Mouse (Mus musculus): ENCODE results near the gene Tcf23. TPM values are rescaled to one million over a fixed set of nuclear protein-coding genes. Genes with fewer than 3 reads are reported as not detected.

The Tcf23 gene
- 0.20 and 0.21 TPM in 2 replicates for polyA plus RNA-seq (2012; rRNA removed)

DNA sequence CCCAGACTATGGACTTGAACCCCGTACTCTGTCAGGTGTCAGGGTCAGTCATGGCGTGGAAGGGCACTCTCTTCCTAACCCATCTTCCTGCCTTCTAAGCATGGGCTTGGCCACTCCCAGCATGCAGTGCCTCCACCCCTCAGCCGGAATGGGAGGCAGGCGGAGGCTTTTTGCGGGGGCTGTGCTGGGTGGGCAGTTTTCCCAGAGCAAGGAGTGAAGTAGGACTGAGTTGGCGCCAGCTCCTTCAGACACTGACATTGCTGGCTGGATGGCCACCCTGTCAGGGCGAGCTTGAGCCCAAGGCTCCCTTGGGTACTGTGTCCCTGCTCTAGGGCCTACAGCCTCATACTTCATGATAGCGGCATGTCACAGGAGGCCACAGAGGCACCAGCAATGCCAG, at the start of gene Tcf23:
TSS of gene Tcf23 (plus strand) at position 247 of the 400 bp plus-strand sequence.
- DNase-seq (ENCODE audit: extremely low spot score in 1 of 2, low spot score in 1 of 2) = no peak

DNA sequence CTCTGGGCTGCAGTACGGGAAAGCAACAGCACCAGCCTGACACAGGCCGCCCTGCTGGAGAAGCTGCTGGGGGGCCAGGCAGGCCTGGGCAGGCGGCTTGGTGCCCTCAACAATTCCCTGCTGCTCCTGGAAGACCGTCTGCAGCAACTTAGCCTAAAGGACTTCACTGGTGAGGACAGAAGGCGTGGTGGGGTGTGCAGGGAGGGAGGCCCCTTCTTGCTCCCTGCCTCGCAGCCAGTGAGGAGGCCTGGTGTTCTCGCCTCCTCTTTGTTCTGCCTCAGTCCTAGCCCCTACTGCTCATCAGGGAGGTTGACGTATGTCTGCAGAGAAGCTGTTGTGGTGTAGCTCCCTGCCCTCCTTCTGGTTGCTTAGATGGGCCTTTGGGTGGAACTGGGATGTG, 49.8 kb upstream of the Tcf23 start:
- no peak for DNase-seq (ENCODE audit: extremely low spot score in 1 of 2, low spot score in 1 of 2)

DNA sequence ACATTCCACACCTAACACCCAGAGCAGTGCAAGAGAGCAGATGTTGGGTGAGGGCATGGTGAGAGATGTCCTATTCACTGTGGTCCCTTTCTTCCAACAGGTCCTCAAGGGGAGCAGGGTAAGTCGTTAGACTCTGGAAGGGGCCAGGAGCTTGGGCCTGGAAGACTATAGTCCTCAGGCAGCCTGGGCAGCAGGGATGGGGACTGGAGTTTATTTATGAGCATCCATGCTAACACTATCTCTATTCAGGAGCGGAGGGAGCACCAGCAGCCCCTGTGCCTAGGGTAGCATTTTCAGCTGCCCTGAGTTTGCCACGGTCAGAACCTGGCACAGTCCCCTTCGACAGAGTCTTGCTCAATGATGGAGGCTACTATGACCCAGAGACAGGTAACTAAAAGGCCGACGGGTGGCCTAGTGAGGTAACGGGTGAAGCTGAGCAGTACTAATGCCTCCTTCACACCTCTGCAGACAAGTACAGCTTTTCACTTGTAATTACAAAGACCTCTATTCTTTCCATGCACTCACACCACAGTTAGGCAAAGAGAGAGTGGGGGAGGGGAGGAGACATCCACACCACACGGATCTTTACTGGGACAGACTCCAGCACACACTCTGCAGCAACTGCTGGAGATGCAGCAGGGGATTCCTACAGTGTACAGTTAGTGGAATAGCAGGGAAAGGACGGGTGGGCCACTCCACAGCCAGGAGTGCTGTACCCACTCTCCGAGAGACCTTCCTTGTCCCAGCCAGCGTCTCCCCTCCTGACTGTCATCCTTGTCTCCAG, 48.4 kb upstream of the Tcf23 start:
- no peak for DNase-seq (ENCODE audit: extremely low spot score in 1 of 2, low spot score in 1 of 2)

DNA sequence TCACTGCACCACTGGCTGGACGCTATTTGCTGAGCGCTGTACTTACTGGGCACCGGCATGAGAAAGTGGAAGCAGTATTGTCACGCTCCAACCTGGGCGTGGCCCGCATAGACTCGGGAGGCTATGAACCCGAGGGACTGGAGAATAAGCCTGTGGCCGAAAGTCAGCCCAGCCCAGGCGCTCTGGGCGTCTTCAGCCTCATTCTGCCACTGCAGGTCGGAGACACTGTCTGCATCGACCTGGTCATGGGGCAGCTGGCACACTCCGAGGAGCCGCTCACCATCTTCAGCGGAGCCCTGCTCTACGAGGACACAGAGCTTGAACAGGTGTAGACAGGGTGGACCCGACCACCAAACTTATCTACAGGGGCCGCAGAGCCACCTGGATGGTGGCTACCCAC, 47.8 kb upstream of the Tcf23 start:
- DNase-seq (ENCODE audit: extremely low spot score in 1 of 2, low spot score in 1 of 2) = no peak

DNA sequence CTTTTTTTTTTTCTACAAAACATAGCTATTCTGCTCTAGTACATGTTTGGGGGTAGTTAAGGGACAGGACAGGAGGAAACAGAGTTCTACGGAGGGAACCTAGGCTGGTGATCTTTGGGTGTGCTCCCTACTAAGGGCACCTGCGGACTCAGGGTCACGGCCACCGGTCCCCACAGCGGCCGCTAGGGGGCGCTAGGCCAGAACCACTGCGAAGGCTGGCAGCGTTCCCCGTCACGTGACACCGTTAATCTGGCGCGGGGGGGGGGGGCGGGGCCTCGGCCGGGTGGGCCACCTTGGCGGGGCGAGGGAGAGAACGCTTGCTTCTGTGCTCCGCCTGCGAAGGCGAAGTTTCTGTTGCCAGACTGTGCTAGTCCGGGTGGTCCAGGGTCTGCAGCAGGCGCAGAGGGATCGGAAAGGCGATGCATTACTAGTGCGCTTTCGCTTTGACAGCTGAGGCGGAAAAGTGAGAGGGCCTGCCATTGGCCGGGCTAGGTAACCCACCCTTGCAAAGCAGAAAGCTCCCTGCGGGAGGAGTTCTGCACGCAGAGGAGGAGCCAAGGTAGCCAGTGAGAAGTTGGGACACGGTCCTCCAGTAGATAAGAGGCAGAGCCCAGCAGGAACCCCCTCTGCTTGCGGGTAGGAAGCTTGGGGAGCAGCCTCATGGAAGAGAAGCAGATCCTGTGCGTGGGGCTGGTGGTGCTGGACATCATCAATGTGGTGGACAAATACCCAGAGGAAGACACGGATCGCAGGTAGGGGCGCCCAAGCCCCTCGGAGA, 47.0 kb upstream of the Tcf23 start, which contains the start of gene Khk:
TSS of gene Khk (plus strand) at position 176 of the 778 bp plus-strand sequence.
- peak; percentile 67 to 94 for DNase-seq (ENCODE audit: extremely low spot score in 1 of 2, low spot score in 1 of 2)

DNA sequence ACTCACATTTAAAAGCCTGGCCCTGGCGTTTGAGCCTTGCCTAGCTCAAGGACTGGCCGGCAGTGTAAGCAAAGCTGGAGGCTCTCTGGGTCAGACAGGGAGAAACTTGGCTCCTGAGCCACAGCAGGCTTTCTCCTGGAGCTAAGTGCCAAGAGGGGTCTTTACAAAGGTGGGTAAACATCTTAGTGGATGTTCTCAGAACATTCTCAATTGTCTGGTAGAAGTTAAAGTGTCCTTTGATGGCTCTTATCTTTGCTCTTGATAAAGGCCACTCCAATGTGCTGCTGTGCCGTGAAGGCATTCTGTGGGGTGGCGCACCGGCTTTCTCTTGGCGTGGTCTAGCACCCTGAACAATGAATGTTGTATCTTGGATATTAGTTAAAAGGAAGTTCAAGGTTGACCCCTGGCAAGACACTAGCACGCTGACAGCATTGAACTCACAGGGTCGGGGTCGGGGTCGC, 45.9 kb upstream of the Tcf23 start:
- DNase-seq (ENCODE audit: extremely low spot score in 1 of 2, low spot score in 1 of 2) = no peak

DNA sequence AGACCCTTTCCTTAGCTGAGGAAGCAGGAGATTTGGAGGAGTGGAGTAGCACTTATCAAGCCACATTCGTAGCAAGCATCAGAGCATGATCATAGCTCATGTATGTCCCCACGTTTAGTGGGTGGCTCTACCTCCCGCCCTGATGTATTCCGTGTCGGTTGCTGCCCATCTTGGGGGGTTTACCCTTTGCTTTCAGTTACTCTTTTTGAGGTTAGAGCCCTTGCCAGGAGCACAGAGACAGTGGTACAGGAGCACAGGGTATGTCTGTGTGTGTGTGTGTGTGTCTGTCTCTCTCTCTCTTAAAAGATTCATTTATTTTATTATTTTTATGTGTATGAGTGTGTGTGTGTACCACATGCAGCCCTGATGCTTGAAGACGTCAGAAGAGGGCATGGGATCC, 45.3 kb upstream of the Tcf23 start:
- no peak for DNase-seq (ENCODE audit: extremely low spot score in 1 of 2, low spot score in 1 of 2)

DNA sequence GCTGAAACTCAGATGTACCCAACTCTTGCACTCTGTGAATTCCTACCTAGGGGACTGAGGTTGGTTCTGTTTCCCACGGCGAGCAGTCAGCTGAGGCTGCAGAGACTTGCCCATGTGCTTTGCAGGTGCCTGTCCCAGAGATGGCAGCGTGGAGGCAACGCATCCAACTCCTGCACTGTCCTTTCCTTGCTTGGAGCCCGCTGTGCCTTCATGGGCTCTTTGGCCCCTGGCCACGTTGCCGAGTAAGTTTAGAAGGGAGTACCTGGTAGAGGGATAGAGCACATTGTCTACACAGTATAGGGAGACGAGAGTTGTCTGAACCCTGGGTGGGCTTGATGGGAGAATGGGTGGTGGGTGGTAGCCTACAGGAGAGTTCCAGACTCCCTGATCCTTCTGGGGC, 43.8 kb upstream of the Tcf23 start:
- no peak for DNase-seq (ENCODE audit: extremely low spot score in 1 of 2, low spot score in 1 of 2)

DNA sequence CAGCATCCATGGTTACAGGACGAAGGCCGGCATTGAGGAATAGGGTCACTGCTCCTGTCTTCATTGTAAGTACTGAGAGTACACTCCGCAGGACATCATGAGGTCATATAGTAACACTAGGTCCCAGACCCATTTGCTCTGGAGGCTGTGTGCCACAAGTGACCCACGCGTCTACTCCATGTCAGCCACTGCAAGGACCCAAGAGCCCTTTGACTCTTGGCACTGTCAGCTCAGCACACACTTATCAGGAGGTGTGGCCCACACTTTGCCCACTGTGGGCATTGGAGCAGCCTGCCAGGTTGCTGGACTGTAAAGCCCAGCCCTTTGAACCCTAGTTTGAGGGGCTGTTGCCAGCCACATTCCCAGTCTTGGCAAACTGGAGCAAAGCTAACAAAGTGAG, 43.2 kb upstream of the Tcf23 start:
- no peak for DNase-seq (ENCODE audit: extremely low spot score in 1 of 2, low spot score in 1 of 2)

DNA sequence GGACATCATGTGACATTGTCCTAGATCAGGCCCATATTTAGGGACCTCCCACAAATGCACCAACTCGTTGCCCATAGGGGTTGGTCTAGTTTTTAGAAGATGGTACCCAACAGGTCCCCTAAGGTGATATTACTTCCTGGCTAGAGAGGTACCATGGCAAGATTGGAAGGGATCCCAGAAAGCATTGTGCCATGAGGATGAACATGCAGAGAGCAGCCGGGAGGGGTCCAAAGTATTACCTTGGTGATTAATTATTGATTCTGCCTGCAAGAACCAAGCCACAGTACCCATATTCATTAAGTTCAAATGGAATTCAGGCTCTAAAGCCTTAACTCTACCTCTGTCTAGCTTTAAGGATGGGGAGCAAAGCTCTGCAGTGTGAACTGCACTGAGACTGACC, 42.4 kb upstream of the Tcf23 start:
- no peak for DNase-seq (ENCODE audit: extremely low spot score in 1 of 2, low spot score in 1 of 2)

DNA sequence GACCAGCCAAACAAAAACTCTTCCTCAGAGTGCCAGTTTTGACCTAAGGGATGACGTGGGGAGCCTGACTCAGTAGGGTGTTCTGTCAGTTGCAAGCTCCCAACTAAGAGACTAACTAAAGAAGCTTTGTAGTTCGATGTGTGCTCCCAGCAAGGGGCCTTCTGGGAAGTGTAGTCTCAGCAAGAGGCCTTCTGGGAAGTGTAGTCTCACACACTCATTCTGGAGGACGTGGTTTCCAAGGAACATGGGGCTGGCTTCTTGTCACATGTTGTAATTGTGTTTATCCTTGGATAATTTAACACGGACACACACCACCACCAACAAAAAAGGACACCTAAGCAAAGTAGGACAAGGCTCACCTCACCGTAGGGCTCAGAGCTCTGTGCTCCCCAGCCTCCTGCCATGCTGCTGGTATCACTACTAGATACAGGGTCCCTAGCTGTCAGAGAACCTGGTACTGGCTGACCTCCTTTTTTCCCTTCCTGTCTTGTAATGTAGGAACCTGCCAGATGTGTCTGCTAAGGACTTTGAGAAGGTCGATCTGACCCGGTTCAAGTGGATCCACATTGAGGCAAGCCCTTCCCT, 40.4 kb upstream of the Tcf23 start:
- peak in 1 of 2 experiments; percentile 75 for DNase-seq (ENCODE audit: extremely low spot score in 1 of 2, low spot score in 1 of 2)

DNA sequence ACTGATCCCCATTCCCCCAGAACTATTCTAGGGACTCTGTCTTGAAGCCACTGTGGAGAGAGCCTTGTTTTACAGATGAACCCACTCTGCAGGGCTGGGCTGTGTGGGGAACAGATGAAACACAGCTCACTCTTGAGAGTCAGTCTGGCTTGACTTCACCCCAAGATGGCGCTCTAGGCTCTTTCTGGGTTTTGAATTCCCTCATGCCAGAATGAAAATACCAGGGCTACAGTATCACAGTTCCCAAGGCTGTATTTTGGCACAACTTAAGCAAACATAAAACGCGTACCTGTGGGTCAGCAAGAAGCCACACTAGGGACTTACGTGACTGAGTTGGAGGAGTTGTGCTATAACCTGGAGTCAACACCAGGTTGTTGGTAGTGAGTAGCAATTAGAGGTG, 38.3 kb upstream of the Tcf23 start:
- DNase-seq (ENCODE audit: extremely low spot score in 1 of 2, low spot score in 1 of 2) = peak in 1 of 2 experiments; percentile 92

DNA sequence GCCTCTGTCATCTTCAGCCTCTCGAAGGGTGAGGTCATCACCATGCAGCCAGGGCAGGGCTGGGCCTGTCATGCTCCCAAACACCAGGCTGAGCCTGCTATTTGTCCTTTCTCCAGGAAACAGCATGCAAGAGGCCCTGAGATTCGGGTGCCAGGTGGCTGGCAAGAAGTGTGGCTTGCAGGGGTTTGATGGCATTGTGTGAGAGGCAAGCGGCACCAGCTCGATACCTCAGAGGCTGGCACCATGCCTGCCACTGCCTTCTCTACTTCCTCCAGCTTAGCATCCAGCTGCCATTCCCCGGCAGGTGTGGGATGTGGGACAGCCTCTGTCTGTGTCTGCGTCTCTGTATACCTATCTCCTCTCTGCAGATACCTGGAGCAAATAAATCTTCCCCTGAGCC, 37.6 kb upstream of the Tcf23 start:
- DNase-seq (ENCODE audit: extremely low spot score in 1 of 2, low spot score in 1 of 2) = no peak

DNA sequence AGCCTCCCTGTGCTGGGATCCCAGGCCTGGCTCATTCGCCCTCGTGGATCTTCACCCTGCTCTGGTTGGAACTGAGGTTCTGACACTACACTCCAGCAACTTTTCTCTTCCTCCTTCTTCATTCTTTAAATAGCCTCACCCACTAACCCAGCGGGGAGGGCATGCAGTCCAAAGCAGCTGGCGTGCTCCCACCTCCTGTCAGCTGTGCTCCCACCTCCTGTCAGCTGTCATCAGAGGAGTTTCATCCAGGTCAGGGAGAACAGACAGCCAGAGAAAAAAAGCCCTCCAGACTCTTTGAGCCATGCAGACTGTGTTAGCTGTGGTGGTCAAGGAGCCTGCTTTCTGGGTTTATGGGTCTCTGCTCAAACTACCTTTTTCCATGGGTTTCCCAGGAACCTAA, 37.1 kb upstream of the Tcf23 start:
- no peak for DNase-seq (ENCODE audit: extremely low spot score in 1 of 2, low spot score in 1 of 2)

DNA sequence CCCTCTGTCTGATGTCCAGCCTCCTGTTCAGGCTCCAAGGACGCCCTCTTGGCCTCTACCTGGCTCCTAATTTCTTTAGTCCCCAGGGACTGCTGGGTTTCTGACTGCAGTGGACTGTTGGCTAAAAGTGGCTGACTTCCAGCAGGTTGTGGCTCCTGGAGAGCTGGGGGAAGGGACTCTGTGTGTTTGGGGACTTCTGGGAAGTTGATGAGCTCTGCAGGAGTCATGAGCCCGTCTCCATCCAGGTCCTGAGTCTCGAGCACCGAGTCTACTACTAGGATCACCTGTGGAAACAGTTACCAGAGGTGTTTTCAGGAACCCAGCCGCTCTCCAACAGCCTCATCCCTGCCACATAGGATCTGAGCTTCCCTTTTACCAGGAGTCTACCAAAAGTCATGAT, 34.8 kb upstream of the Tcf23 start:
- no peak for DNase-seq (ENCODE audit: extremely low spot score in 1 of 2, low spot score in 1 of 2)

DNA sequence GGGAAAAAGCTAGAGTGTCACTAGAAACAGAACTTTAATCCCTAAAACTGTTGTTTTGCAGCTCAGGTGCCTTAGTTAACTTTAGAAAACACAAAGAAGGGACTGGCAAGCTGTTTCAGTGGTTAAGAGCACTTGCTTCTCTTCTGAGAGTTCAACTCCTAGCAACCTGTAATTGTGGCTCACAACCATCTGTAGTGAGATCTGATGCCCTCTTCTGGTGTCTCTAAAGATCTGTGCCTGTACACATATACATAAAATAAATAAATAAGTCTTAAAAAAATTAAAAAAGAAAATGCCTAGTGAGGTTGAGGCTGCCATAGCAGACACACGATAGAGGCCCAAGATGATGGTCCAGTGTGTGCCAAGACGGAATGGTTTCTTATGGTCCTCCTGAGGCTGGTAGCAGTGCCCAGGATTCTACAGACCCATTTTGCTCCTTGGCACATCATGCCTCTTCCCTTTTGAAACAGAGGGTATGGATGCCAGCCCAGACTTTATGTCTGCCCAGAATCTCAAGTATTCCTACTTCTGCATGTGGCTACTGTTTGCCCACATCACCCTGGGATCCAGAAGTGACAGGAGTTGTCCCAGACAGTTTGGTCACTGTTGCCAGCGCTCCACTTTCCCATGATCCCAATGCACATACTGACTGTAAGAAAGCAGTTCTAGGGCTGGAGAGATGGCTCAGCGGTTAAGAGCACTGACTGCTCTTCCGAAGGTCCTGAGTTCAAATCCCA, 33.6 kb upstream of the Tcf23 start:
- DNase-seq (ENCODE audit: extremely low spot score in 1 of 2, low spot score in 1 of 2) = no peak

DNA sequence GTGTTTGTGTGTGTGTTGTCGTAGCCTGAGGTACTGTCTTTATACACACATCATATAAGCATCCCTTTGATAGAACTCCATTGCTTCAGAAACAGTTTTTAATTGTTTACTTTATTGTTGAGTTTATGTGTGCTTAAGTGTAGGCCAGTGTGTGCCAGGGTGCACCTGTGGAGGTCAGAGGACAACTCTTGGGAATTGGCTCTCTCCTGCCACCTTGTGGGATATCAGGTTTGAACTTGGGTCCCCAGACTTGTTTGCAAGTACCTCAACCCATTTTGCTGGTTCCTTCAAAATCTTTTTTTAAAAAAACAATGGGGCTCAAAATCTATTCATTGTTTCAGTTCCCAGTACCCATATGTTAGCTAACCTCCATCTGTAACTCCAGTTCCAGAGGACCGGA, 25.5 kb upstream of the Tcf23 start:
- no peak for DNase-seq (ENCODE audit: extremely low spot score in 1 of 2, low spot score in 1 of 2)

DNA sequence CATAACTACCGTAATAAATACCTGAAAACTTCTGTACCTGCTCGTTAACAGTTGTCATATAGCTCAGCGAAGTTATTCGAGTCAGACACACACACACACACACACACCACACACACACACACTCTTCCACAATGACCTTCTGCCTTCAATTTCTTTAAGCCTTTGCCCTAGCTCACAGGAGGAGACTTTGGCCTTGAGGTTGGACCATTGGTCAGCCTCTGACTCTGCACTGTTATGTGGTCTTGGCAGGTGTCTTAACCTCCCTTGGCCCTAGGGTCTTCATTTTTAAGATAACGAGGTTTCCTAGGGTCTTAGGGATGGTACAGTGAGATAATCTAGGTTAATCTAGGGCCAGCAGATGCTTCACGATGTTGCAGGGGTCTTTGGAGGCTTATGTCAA, 24.1 kb upstream of the Tcf23 start:
- DNase-seq (ENCODE audit: extremely low spot score in 1 of 2, low spot score in 1 of 2) = no peak

DNA sequence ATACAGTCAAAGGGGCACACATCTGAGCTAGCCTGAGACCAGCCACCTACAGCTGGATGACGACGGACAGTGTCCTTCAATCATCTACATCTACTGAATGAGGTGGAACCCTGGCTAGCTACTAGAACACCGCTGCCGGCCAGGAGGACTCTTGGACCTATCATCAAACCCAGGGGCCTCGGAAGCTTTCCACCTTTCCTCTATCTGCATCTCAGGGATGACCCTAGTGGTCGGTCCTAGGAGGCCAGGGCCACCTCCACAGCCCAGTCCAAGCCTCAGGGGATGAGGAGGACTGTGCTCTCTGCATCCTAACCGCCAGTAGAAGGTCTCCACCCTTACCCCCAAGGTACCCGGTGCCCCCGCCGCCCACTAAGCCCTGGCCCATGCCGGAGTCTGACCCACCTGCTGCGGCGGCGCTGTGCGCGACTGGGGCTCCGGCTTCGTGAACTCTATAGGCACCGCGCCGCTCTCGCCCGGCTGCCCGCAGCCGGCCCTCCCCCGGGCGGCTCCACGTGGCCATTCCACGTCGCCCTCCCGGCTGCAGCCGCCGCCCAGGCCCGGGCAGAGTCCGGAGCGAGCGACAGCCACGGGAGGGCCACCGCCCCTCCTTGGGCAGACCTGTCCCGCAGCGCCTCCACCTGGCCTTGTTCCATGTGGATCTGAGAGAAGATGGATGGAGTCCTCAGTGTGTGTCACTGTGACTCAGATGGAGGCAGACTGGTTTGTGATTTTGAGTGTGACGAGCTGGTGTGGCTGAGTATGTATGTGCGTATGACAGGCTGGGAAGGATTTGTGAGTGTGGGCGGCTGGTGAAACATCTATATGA, 23.3 kb upstream of the Tcf23 start, which contains the start of gene Cgref1:
TSS of gene Cgref1 (minus strand) at position 636 of the 826 bp plus-strand sequence.
- DNase-seq (ENCODE audit: extremely low spot score in 1 of 2, low spot score in 1 of 2) = peak; percentile 82 to 85

DNA sequence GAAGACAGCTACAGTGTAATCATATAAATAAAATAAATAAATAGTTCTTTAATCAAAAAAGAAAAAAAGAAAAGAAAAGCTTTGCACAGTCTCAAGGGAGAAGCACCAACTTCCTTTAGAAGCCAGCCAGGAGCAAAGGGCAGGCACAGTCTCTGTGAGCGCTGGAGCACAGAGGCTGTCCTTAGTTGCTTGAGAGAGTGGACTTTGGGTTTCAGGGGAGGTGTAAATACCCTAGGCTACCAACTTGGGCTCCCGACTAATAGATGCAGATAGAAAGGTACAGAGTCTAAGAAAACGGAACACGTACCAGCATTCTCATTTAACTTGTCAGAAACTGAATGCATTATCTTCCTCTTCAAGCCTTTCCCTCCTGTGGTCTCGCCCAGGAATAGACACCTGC, 19.8 kb upstream of the Tcf23 start:
- DNase-seq (ENCODE audit: extremely low spot score in 1 of 2, low spot score in 1 of 2) = no peak

Data from frontal cortex, adult 2 months (tissue).